Mouse (Mus musculus) neural tube, embryonic 13.5 days (tissue): ENCODE measurements around the gene Acvr2b. TPM values are rescaled to one million over a fixed set of nuclear protein-coding genes. Genes with fewer than 3 reads are reported as not detected.

Experiments
- ATAC-seq: fragments of 200-750 bp; cut with Nextera tagmentation; 2 replicates; pipeline ENCODE4 v1.8.0; 2017; ENCODE audit warnings: low read depth, mild to moderate bottlenecking, moderate TSS enrichment, moderate library complexity
- H3K27ac ChIP-seq: fragments of 300-500 bp; sonication (generic); replicated peaks from 2 replicates; pipeline ENCODE4 v1.5.1; 2015; ENCODE audit warnings: moderate library complexity, mild to moderate bottlenecking, inconsistent platforms
- H3K27me3 ChIP-seq: fragments of 300-500 bp; sonication (generic); 2 replicates; pipeline ENCODE4 v1.6.1; 2015; ENCODE audit warnings: mild to moderate bottlenecking, inconsistent platforms
- H3K36me3 ChIP-seq: fragments of 300-500 bp; sonication (generic); 2 replicates; pipeline ENCODE4 v1.6.1; 2015; ENCODE audit warnings: mild to moderate bottlenecking, inconsistent platforms
- H3K4me1 ChIP-seq: fragments of 300-500 bp; sonication (generic); replicated peaks from 2 replicates; pipeline ENCODE4 v1.6.1; 2015; ENCODE audit warnings: inconsistent platforms
- H3K4me2 ChIP-seq: fragments of 300-500 bp; sonication (generic); 2 replicates; pipeline ENCODE4 v1.6.1; 2015; ENCODE audit warnings: inconsistent platforms, mild to moderate bottlenecking, moderate library complexity
- H3K4me3 ChIP-seq: fragments of 300-500 bp; sonication (generic); 2 replicates; pipeline ENCODE4 v1.5.1; 2015; ENCODE audit warnings: mild to moderate bottlenecking, inconsistent platforms
- H3K9ac ChIP-seq: fragments of 300-500 bp; sonication (generic); 2 replicates; pipeline ENCODE4 v1.6.1; 2015; ENCODE audit warnings: moderate library complexity, mild to moderate bottlenecking, inconsistent platforms
- H3K9me3 ChIP-seq: fragments of 300-500 bp; sonication (generic); 2 replicates; pipeline ENCODE4 v1.6.1; 2016; ENCODE audit warnings: inconsistent platforms
- WGBS: fragments of 180-500 bp; shearing (Covaris S2); methylation state at CpG from one replicate; pipeline ENCODE4 v1.1.7; 2015; 5-methylcytosine and 5-hydroxymethylcytosine counted together
- polyA plus RNA-seq: library from polyadenylated mRNA; unstranded; fragments of >200 nt; fragmentation: Nextera tagmentation; extraction: Ambion mirVana; gene quantifications from 2 replicates; pipeline ENCODE4 v1.2.1, GENCODE M21; 2015

Acvr2b gene
- polyA plus RNA-seq, 1 experiment from 2014 or later: 53.7 TPM

DNA sequence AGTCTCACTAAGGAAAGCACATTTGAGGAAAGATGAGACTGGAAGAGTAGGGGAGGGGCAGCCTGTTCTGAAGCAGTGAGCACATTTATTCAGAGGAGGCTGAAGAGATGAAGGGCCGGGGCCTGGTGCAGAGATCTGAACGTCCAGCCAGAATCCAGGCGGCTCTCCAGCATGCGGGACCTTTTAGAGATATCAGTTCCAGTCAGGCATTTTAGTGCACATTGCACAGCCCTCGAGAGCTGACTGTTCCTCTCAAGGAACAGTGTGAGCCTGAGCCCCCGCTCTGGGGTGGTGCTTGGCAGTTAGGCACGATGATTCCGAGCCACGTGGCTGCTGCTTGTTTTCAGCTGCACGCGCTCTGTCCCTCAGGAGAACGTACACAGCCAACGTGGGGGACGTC is 55.2 kb downstream of the Acvr2b start:
- WGBS: 90% methylated on average over 14 of the region's 14 CpGs
- Histone ChIP-seq H3K4me3 (no peak overlapping the region), H3K9ac (no peak overlapping the region), H3K27ac (no peak overlapping the region), H3K36me3 (peaks cover 58% of the 10 kb centered on the region), H3K27me3 (no peaks in the 10 kb centered on the region), H3K4me2 (no peak overlapping the region), H3K4me1 (no peaks in the 10 kb centered on the region), H3K9me3 (no peaks in the 10 kb centered on the region)
- ATAC-seq: no peak

DNA sequence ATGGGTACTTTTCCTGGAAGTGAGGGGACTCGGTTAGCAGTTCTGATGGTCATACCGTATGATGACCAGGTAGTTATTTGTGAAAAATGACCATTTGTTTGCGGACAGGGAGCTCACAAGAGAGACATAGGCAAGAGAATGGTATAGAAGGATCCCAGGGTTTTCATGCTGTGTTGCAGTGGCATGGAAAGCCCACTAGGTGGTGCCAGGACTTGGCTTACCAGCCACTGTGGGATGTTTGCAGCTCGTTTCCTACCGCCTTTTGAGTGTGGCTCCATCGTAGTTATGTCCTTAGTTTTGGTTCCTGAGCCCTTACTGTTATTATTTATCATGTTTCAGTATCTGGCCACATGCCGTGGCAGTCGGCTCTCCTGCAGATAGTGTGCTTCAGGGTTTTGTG is 58.5 kb downstream of the Acvr2b start:
- no peak overlapping the region for H3K4me2 ChIP-seq
- ATAC-seq: no peak

DNA sequence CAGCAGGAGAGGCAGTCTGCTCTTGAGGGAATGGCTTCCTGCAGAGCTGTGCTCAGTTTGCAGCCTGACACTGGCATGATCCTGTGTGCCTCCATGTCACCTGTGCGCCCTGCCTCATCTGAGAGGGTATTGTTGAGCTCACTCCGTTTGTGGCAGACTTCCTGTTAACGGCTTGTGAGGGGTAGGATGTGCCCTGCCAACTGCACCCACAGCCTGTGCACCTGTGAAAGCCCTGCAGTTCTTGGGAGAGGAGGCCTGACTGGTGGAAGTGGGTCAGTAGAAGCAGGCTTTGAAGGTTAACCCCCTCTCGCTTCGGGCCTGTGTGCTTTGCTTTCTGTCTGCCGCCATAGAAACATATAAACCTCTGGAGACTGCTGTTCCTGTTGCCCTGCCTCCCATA is 63.1 kb downstream of the Acvr2b start:
- H3K4me3 ChIP-seq: no peak overlapping the region
- H3K27ac ChIP-seq: no peak overlapping the region
- no peaks in the 10 kb centered on the region; the same call in 1 of the 2 replicates for H3K4me1 ChIP-seq
- no peak overlapping the region for H3K9ac ChIP-seq
- H3K27me3 ChIP-seq: no peaks in the 10 kb centered on the region
- H3K9me3 ChIP-seq: no peaks in the 10 kb centered on the region
- no peak for ATAC-seq
- no peak overlapping the region for H3K4me2 ChIP-seq
- peaks cover 75% of the 10 kb centered on the region for H3K36me3 ChIP-seq
- 78% methylated on average over 6 of the region's 6 CpGs for WGBS

More for the DNA sequence above, 58.5 kb downstream of the Acvr2b start:
- WGBS: 51% methylated on average over 8 of the region's 8 CpGs
- Histone ChIP-seq H3K36me3 (peaks cover 68% of the 10 kb centered on the region), H3K4me3 (no peak overlapping the region), H3K27me3 (no peaks in the 10 kb centered on the region), H3K9ac (no peak overlapping the region), H3K9me3 (no peaks in the 10 kb centered on the region), H3K4me1 (no peaks in the 10 kb centered on the region), H3K27ac (no peak overlapping the region)

DNA sequence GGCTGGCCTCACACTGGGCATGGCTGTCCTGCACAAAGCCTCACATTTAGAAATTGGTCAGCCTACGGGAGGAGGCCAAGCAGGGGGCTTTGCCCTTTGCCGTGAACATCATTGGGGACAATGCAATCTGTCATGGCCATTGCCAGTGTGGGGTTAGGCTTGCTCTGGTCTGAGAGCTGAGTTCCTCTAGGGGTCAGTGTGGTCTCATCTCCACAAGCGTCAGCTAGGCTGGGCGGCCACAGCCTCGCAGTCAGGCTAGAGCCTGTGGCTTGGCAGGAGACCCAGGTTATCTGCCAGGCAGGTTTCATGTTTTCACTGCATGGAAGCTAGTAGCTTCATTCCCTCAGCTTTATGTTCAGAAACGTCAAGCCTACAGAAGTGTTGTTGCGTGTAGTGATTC is 63.7 kb downstream of the Acvr2b start:
- WGBS: 63% methylated on average over 7 of the region's 7 CpGs
- Histone ChIP-seq H3K36me3 (peaks cover 79% of the 10 kb centered on the region), H3K4me1 (no peaks in the 10 kb centered on the region; the same call in 1 of the 2 replicates), H3K27me3 (no peaks in the 10 kb centered on the region), H3K9me3 (no peaks in the 10 kb centered on the region), H3K4me2 (no peak overlapping the region), H3K9ac (no peak overlapping the region), H3K4me3 (no peak overlapping the region), H3K27ac (no peak overlapping the region)
- ATAC-seq: 0 out of 2 replicates have a peak, but pooled peaks have one; percentile 52

DNA sequence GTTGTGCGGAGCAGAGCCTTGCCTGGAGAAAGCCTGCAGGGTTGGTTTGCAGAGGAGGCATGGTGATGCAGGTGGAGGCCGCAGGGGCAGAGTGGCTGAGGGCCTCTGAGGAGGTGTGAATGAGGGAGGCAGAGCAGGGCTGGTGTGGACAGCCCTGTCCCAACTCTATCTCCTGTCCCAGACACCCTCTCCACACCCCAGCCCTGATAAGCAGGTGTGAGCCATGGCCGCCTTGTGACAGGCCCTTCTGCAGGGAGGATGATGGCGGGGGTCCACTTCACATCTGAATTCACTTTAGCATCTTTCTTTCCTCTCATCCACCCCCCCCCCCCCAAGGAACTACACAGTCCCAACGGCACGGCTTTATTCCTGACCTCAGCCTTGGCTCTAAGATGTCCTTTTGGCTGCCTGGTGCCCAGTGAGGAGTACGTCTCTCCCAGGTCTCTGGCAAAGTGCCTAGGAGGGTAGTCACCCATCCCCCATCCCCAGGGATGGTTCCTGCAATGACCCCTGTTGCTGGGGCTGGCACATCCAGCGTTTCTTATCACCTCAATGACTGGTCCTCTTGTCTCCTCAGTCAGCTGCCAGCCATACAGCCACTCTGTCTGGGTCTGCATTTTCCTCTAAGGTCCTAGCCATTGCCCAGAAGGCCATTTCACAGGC is 67.9 kb downstream of the Acvr2b start:
- ATAC-seq: no peak
- H3K4me3 ChIP-seq: no peak overlapping the region
- no peaks in the 10 kb centered on the region; the same call in 1 of the 2 replicates for H3K4me1 ChIP-seq
- no peaks in the 10 kb centered on the region for H3K27me3 ChIP-seq
- H3K9ac ChIP-seq: no peak overlapping the region
- no peaks in the 10 kb centered on the region for H3K9me3 ChIP-seq
- 82% methylated on average over 8 of the region's 8 CpGs for WGBS
- no peak overlapping the region for H3K4me2 ChIP-seq
- peaks cover 52% of the 10 kb centered on the region for H3K36me3 ChIP-seq
- H3K27ac ChIP-seq: no peak overlapping the region

DNA sequence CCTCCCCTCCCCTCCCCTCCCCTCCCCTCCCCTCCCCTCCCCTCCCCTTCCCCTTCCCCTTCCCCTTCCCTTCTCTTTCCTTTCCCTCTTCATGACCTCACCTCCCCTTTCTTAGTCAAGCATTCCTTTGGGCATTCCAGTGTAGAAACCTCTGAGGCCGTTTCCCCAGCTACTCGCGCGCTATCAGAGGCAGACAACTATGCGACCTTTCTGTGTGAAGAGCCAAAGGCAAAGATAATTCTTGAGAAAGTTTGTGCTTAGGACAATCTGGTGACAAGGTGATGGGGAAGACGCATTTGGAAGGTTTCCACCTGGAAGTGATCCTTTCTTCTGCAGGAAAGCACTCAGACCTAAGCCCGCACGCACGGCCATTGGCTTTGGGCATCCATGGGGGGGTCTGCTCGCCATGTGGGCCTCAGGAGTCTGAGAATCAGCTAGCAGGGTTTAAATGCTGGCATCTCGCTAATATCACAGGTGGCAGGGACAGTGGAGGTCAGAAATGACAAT is 70.5 kb downstream of the Acvr2b start:
- H3K27me3 ChIP-seq: no peaks in the 10 kb centered on the region
- H3K27ac ChIP-seq: no peak overlapping the region
- peaks cover 28% of the 10 kb centered on the region for H3K36me3 ChIP-seq
- no peak for ATAC-seq
- H3K9ac ChIP-seq: no peak overlapping the region
- H3K4me1 ChIP-seq: peaks cover 2% of the 10 kb centered on the region
- H3K4me3 ChIP-seq: no peak overlapping the region
- 81% methylated on average over 11 of the region's 11 CpGs for WGBS
- H3K4me2 ChIP-seq: no peak overlapping the region
- H3K9me3 ChIP-seq: no peaks in the 10 kb centered on the region

DNA sequence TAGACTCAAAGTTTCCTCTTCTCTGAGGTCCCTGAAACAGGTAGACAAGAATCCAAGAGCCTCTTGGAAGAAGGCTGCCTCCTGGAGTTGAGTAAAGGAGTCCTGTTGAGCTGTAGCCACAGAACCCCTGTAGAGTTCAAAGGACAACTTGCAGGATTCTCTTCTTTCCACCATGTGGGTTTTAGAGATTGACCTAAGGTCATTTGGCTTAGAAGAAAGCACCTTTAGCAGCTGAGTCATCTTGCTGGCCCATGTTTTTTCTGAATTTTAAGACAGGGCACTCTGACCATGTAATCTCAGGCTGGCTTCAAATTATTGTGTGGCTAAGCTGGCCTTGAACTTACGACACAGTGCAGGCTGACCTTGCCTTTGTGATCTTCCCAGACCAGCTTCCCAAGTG is 71.1 kb downstream of the Acvr2b start:
- Histone ChIP-seq H3K9ac (no peak overlapping the region), H3K36me3 (peaks cover 23% of the 10 kb centered on the region), H3K27me3 (no peaks in the 10 kb centered on the region), H3K27ac (no peak overlapping the region), H3K4me3 (no peak overlapping the region), H3K4me2 (no peak overlapping the region), H3K9me3 (no peaks in the 10 kb centered on the region), H3K4me1 (peaks cover 7% of the 10 kb centered on the region)
- no peak for ATAC-seq
- 79% methylated on average over 1 of the region's 1 CpGs for WGBS

DNA sequence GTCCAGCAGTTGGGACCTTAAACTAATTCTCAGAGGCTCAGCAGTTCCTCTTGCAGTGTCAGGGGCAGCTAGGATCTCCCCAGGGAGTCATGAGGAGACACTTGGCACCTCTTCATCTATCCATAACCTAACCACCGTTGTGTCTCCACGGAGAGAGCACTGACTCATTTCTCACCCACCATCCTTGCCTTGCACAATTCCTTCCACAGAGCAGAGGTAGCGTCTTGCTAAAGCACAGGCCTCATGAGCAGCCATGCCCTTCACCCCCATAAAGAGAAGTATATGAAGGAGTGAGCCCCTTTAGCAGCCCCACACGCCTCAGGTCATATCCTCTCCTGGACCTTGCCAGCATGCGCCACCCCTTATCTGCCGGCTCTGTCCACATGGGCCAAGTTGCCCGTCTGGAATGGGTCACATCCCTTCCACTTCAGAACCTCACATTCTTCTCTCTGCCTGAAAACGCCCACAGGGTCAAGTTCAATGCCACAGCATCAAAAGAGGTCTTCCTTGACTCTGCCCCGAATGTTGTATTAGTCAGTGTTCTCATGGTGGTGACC is 71.8 kb downstream of the Acvr2b start:
- Histone ChIP-seq H3K4me2 (no peak overlapping the region), H3K9me3 (no peaks in the 10 kb centered on the region), H3K36me3 (peaks cover 16% of the 10 kb centered on the region), H3K4me3 (no peak overlapping the region), H3K4me1 (peaks cover 14% of the 10 kb centered on the region), H3K27ac (no peak overlapping the region), H3K9ac (no peak overlapping the region), H3K27me3 (no peaks in the 10 kb centered on the region)
- ATAC-seq: no peak
- 82% methylated on average over 9 of the region's 9 CpGs for WGBS

DNA sequence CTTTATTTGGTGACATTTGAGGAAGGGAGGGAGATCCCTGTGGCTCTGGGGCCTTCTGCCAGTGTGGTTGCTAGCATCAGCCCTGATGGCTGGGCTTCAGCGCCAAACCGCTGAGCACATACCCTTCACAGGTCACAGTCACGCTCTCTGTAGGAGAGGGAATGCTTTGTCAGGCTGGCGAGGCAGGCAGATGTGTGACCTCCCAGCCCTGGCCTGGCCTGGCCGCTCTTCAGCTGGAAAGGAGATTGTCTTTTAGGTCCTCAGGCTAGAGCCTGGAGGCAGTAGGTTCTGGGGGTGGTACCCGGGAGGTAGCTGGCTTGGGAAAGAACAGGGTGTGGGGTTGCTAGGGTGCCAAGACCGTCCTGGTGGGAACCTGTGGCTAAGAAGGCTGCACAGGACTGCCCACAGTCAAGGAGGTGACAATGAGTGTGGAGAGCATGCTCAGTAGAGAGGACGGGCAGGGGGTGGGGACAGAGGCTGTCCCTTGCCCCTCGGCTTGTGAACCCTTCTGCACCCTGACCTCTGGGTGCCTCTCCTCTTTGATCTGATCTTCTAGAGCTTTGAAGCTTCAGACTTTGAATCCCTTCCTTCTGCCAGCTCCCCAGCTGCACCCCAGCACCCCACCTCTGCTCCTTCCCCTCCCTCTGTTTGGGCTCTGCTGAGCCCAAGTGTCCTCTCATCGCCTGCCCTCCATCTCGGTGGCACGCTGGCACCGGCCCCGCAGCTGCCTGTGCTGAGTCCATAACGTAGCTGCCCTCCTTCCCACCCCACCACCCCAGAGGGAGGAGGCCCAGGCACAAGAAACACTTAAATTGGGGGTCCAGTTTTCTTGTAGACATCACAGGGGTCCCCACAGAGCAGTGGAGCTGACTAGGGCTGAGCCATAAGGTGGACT is 73.0 kb downstream of the Acvr2b start:
- Histone ChIP-seq H3K27ac (no peak overlapping the region), H3K9ac (no peak overlapping the region), H3K27me3 (no peaks in the 10 kb centered on the region), H3K9me3 (no peaks in the 10 kb centered on the region), H3K4me3 (no peak overlapping the region), H3K4me1 (peaks cover 27% of the 10 kb centered on the region), H3K36me3 (peaks cover 8% of the 10 kb centered on the region; the same call in 1 of the 2 replicates), H3K4me2 (no peak overlapping the region)
- 59% methylated on average over 15 of the region's 15 CpGs for WGBS
- ATAC-seq: no peak; the same call in 1 of the 2 replicates

DNA sequence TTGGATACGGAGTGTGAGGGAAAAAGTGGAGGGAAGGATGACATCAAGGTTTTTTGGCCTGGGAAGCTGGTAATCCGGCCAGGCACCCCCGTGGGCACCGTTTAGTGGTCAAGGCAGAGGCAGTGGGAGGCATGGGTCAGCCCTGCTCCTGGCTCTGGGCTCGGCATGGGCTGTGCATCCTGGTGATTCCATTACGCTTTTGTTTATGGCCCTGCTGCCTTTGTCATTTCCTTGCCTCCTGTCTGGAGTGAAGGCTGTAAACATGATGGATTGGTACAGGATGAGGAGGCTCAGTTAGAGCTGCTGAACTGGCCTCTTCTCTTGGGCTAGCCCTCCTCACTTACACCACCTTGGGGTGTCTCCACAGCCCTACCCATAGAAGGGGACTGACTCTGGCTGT is 75.8 kb downstream of the Acvr2b start:
- no peaks in the 10 kb centered on the region for H3K27me3 ChIP-seq
- no peak overlapping the region for H3K4me3 ChIP-seq
- no peaks in the 10 kb centered on the region for H3K9me3 ChIP-seq
- peak; percentile 41; the same call in 1 of the 2 replicates for ATAC-seq
- H3K27ac ChIP-seq: no peak overlapping the region
- H3K4me1 ChIP-seq: peaks cover 27% of the 10 kb centered on the region
- no peaks in the 10 kb centered on the region for H3K36me3 ChIP-seq
- WGBS: 3% methylated on average over 6 of the region's 6 CpGs
- peak overlapping the region; percentile 34; the same call in 1 of the 2 replicates for H3K9ac ChIP-seq
- H3K4me2 ChIP-seq: no peak overlapping the region

DNA sequence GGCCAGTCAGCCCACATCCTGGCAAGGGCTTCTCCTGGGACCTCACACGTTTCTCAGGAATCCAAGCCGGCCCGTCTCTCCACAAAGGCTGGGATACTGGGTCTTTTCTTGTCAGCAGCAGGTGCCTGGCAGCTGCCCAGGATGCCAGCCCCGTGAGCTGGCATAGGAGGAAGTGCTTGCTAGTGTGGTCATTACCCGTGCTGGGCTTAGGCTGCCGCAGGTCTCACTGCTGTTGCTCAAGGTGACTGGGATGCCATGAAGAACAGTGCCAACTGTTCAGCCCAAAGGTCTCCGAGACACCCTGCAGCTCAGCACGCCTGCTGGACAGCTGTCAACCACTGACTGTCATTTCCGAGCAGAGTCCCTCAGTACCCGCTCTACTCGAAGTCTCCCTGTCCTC is 76.4 kb downstream of the Acvr2b start:
- no peaks in the 10 kb centered on the region for H3K27me3 ChIP-seq
- no peak for ATAC-seq
- H3K36me3 ChIP-seq: no peaks in the 10 kb centered on the region
- H3K9ac ChIP-seq: no peak overlapping the region
- no peak overlapping the region for H3K4me3 ChIP-seq
- no peak overlapping the region for H3K4me2 ChIP-seq
- WGBS: 57% methylated on average over 11 of the region's 11 CpGs
- H3K9me3 ChIP-seq: no peaks in the 10 kb centered on the region
- peaks cover 27% of the 10 kb centered on the region for H3K4me1 ChIP-seq
- H3K27ac ChIP-seq: no peak overlapping the region

DNA sequence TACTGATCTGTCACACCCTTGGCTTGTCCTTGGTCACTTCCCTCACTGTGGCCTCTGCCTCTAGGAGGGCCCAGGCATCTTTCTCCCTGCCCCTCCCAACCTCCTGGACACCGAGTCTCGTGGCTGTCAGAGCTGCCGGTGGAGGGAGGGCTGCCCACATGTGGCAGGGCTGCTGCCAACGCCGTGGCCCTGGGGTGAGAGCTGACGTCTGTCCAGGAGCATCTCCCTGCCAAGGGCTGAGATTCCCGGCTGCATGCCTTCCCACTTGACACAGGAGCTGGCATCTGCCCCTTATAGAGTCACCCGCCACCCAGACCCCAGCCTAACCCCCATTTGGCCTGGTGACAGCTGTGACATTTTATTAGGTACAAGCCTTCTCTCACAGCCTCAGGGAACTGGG is 77.4 kb downstream of the Acvr2b start:
- Histone ChIP-seq H3K4me3 (no peak overlapping the region), H3K9ac (no peak overlapping the region), H3K4me2 (no peak overlapping the region), H3K4me1 (peaks cover 36% of the 10 kb centered on the region), H3K27ac (no peak overlapping the region), H3K9me3 (no peaks in the 10 kb centered on the region), H3K36me3 (no peaks in the 10 kb centered on the region), H3K27me3 (no peaks in the 10 kb centered on the region)
- 42% methylated on average over 8 of the region's 8 CpGs for WGBS
- ATAC-seq: no peak
